Mouse (Mus musculus): ENCODE measurements around the gene Gbf1.

DNA sequence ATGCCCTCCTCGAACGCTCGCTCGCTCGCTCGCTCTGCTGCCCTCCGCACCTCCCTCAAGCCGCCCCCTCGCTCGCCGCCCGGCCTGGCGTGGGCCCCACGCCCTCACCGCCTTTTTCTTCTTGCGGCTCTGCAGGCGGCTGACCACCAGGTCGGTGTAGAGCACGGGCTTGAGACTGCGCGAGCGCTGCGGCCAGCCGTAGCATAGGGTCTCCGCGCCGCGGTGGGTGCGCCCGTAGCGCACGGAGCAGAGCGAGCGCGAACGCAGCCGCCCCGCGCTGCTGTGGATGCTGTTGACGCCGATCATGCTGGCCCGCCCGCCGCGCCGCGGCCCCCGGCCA, 165.2 kb downstream of the Gbf1 start:
- TF ChIP-seq CTCF (IDR thresholded peaks at IDR 0.05; ENCODE audit: control insufficient read depth, insufficient read depth, insufficient replicate concordance, low read depth, low read length), result no peak
- TF ChIP-seq POLR2A (IDR thresholded peaks at IDR 0.05; ENCODE audit: control insufficient read depth, low read depth, low read length), result no peak

Data from testis, adult 2 months (tissue).